Mouse (Mus musculus) B cell, adult 2 months (primary cell): ENCODE data around the gene Olfr1277.

Experiments used
- DNase-seq, 2 experiments: peaks; one replicate each; pipeline ENCODE4 v3.0.0; 2022

Olfr1277 gene

GRCm38 (mm10) chr2:111274006-111274405 is at the start of gene Olfr1277:
Gene Olfr1277 (minus strand): TSS chr2:111274106.
- no peak for DNase-seq

- no peak for DNase-seq
These were observed 39.8 kb upstream of the Olfr1277 start, which contains the start of gene Olfr1280 for GRCm38 (mm10) chr2:111313717-111314116. Gene Olfr1280 (plus strand): TSS chr2:111314017.

GRCm38 (mm10) chr2:111300374-111300773 is 26.5 kb upstream of the Olfr1277 start, which contains the start of gene Olfr1279:
Gene Olfr1279 (plus strand): TSS chr2:111300635.
- DNase-seq: no peak

DNA sequence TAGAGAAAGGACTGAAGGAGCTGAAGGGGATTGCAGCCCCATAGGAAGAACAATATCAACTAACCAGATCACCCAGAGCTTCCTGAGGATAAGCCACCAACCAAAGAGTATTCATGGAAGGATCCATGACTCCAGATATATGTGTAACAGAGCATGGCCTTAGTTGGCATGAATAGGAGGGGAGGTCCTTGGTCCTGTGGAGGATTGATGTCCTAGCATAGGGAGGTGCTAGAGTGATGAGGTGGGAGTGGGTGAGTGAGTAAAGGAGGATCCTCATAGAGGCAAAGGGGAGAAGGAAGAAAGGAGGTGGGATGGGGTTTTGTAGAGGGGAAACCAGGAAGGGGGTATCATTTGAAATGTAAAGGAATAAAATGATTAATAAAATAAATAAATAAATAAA is 24.6 kb upstream of the Olfr1277 start:
- no peak for DNase-seq

- DNase-seq: no peak
These were observed 15.9 kb upstream of the Olfr1277 start, which contains the start of gene Olfr1278 for GRCm38 (mm10) chr2:111289836-111290235. Gene Olfr1278 (plus strand): TSS chr2:111290136.

DNA sequence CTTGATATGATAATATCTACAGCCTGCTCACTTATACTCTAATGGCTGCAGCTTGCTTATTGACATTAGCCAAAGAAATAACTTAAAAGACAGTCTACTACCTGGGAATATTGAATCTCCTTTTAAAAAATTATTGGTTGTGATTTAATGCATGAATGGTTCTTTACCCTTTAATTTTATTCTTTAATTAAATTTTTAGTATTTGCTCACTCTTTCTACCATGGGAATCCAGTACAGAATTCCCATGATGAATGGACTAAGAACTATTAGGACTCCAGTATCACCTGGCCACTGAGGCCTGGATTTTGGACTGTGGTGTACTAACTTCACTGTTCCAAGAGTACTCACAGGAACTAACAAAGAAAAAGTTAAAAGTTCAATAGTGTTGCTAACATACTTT is 19.7 kb downstream of the Olfr1277 start, which contains the start of gene Olfr1276:
Gene Olfr1276 (plus strand): TSS at position 301 of the 400 bp plus-strand sequence.
- no peak for DNase-seq

GRCm38 (mm10) chr2:111235186-111235585 is 38.7 kb downstream of the Olfr1277 start, which contains the start of gene Olfr1275:
Gene Olfr1275 (minus strand): TSS chr2:111235286.
- no peak for DNase-seq

DNA sequence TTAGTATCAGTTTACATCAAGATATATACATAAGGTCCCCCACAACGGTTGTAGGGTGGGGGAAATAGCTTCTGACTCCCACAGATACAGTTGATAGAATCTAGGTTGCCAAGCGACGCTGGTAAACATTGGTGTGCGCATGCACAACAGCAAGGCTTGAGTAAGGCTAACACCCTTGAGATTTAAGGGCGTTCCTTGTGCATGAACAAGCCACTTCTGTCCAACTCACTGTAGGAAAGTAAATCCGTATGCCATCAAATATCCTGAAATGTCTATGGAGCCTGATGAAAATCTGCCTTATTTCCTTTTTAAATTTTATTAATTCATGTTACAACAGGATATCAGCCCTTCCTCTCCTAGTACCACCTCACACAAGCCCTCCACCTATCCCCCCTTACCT is 44.4 kb downstream of the Olfr1277 start, which contains the start of gene 4930430A15Rik:
Gene 4930430A15Rik (minus strand): TSS at position 101 of the 400 bp plus-strand sequence.
- no peak for DNase-seq
